Mouse (Mus musculus) hindbrain, embryonic 11.5 days (tissue): ENCODE results near the gene Gab1. TPM values are rescaled to one million over a fixed set of nuclear protein-coding genes. Genes with fewer than 3 reads are reported as not detected.

Source experiments
- ATAC-seq: fragments of 200-750 bp; cut with Nextera tagmentation; 2 replicates; pipeline ENCODE4 v1.8.0; 2017; ENCODE audit warnings: mild to moderate bottlenecking, moderate TSS enrichment, moderate library complexity; ENCODE audit not compliant: low FRiP score
- DNase-seq: peaks from one replicate; pipeline ENCODE4 v3.0.0-alpha.2; 2015; ENCODE audit warnings: low spot score
- H3K27ac ChIP-seq: fragments of 300-500 bp; sonication (generic); 2 replicates; pipeline ENCODE4 v1.5.1; 2014; ENCODE audit warnings: mild to moderate bottlenecking, low read depth, low read length
- H3K27me3 ChIP-seq: fragments of 300-500 bp; sonication (generic); 2 replicates; pipeline ENCODE4 v1.6.1; 2014; ENCODE audit warnings: mild to moderate bottlenecking, low read length, moderate library complexity, mixed read lengths; ENCODE audit not compliant: control insufficient read depth, insufficient read depth
- H3K36me3 ChIP-seq: fragments of 300-500 bp; sonication (generic); 2 replicates; pipeline ENCODE4 v1.6.1; 2014; ENCODE audit warnings: mild to moderate bottlenecking, low read length, moderate library complexity, mixed read lengths; ENCODE audit not compliant: control insufficient read depth, insufficient read depth
- H3K4me1 ChIP-seq: fragments of 300-500 bp; sonication (generic); replicated peaks from 2 replicates; pipeline ENCODE4 v1.6.1; 2014; ENCODE audit warnings: low read length, mixed read lengths; ENCODE audit not compliant: control insufficient read depth, insufficient read depth
- H3K4me2 ChIP-seq: fragments of 300-500 bp; sonication (generic); replicated peaks from 2 replicates; pipeline ENCODE4 v1.6.1; 2014; ENCODE audit warnings: mild to moderate bottlenecking, low read depth, low read length
- H3K4me3 ChIP-seq: fragments of 300-500 bp; sonication (generic); 2 replicates; pipeline ENCODE4 v1.5.1; 2014; ENCODE audit warnings: low read depth, low read length
- H3K9ac ChIP-seq: fragments of 300-500 bp; sonication (generic); 2 replicates; pipeline ENCODE4 v1.6.1; 2014; ENCODE audit warnings: low read depth, low read length
- H3K9me3 ChIP-seq: fragments of 300-500 bp; sonication (generic); 2 replicates; pipeline ENCODE4 v1.6.1; 2016; ENCODE audit warnings: low read length; ENCODE audit not compliant: control insufficient read depth
- WGBS: fragments of 180-500 bp; shearing (Covaris S2); extraction: QIAGEN DNeasy Blood & Tissue Kit; methylation state at CpG from one replicate; pipeline ENCODE4 v1.1.7; 2014; 5-methylcytosine and 5-hydroxymethylcytosine counted together
- polyA plus RNA-seq: library from polyadenylated mRNA; unstranded; fragments of >200 nt; fragmentation: Nextera tagmentation; extraction: Ambion mirVana; gene quantifications from 2 replicates; pipeline ENCODE4 v1.2.1, GENCODE M21; 2014

Gab1 gene
- polyA plus RNA-seq, 1 experiment from 2014 or later: 18.1 TPM

GRCm38 (mm10) chr8:80784559-80784958 is 95.8 kb downstream of the Gab1 start:
- no peaks in the 10 kb centered on the region for H3K27me3 ChIP-seq
- no peak for ATAC-seq
- H3K4me1 ChIP-seq: no peaks in the 10 kb centered on the region
- no peak overlapping the region for H3K27ac ChIP-seq
- no peaks in the 10 kb centered on the region for H3K9me3 ChIP-seq
- no peak overlapping the region for H3K4me2 ChIP-seq
- 0 out of 2 replicates have a peak, but pooled peaks cover 4% of the 10 kb centered on the region for H3K36me3 ChIP-seq
- no peak for DNase-seq
- WGBS: 91% methylated on average over 9 of the region's 9 CpGs
- H3K4me3 ChIP-seq: no peak overlapping the region
- no peak overlapping the region for H3K9ac ChIP-seq

GRCm38 (mm10) chr8:80783271-80783670 is 97.0 kb downstream of the Gab1 start:
- 95% methylated on average over 4 of the region's 4 CpGs for WGBS
- H3K27me3 ChIP-seq: no peaks in the 10 kb centered on the region
- H3K4me1 ChIP-seq: no peaks in the 10 kb centered on the region
- H3K36me3 ChIP-seq: no peaks in the 10 kb centered on the region
- ATAC-seq (no peak), DNase-seq (no peak)
- H3K4me3 ChIP-seq: no peak overlapping the region
- no peak overlapping the region for H3K9ac ChIP-seq
- H3K4me2 ChIP-seq: no peak overlapping the region
- H3K27ac ChIP-seq: no peak overlapping the region
- no peaks in the 10 kb centered on the region for H3K9me3 ChIP-seq

- ATAC-seq: no peak
- no peak for DNase-seq
- Histone ChIP-seq H3K27ac (no peak overlapping the region), H3K4me2 (no peak overlapping the region), H3K27me3 (no peaks in the 10 kb centered on the region), H3K36me3 (no peaks in the 10 kb centered on the region), H3K4me3 (no peak overlapping the region), H3K4me1 (no peaks in the 10 kb centered on the region), H3K9ac (no peak overlapping the region), H3K9me3 (no peaks in the 10 kb centered on the region)
- WGBS: 77% methylated on average over 10 of the region's 10 CpGs
These were observed 99.0 kb downstream of the Gab1 start for GRCm38 (mm10) chr8:80781338-80781737.

- no peak overlapping the region for H3K9ac ChIP-seq
- DNase-seq (no peak), ATAC-seq (no peak)
- no peaks in the 10 kb centered on the region for H3K27me3 ChIP-seq
- no peaks in the 10 kb centered on the region for H3K36me3 ChIP-seq
- H3K4me3 ChIP-seq: no peak overlapping the region
- H3K27ac ChIP-seq: no peak overlapping the region
- no peaks in the 10 kb centered on the region for H3K9me3 ChIP-seq
- H3K4me1 ChIP-seq: no peaks in the 10 kb centered on the region
- no peak overlapping the region for H3K4me2 ChIP-seq
- WGBS: 90% methylated on average over 4 of the region's 4 CpGs
These were observed 100.0 kb downstream of the Gab1 start for GRCm38 (mm10) chr8:80780271-80780670.

GRCm38 (mm10) chr8:80776436-80776835 is 103.9 kb downstream of the Gab1 start:
- no peak overlapping the region for H3K9ac ChIP-seq
- no peaks in the 10 kb centered on the region for H3K4me1 ChIP-seq
- WGBS: 69% methylated on average over 8 of the region's 8 CpGs
- no peak overlapping the region for H3K4me3 ChIP-seq
- ATAC-seq (0 out of 2 replicates have a peak, but pooled peaks have one; percentile 45), DNase-seq (no peak)
- H3K27me3 ChIP-seq: no peaks in the 10 kb centered on the region
- H3K36me3 ChIP-seq: no peaks in the 10 kb centered on the region
- H3K9me3 ChIP-seq: no peaks in the 10 kb centered on the region
- H3K4me2 ChIP-seq: no peak overlapping the region
- H3K27ac ChIP-seq: no peak overlapping the region

- WGBS: 93% methylated on average over 4 of the region's 4 CpGs
- no peak overlapping the region for H3K4me3 ChIP-seq
- no peak overlapping the region for H3K9ac ChIP-seq
- H3K9me3 ChIP-seq: no peaks in the 10 kb centered on the region
- no peak overlapping the region for H3K4me2 ChIP-seq
- H3K27ac ChIP-seq: no peak overlapping the region
- ATAC-seq (no peak), DNase-seq (no peak)
- no peaks in the 10 kb centered on the region for H3K36me3 ChIP-seq
- no peaks in the 10 kb centered on the region for H3K4me1 ChIP-seq
- no peaks in the 10 kb centered on the region for H3K27me3 ChIP-seq
These were observed 107.4 kb downstream of the Gab1 start for GRCm38 (mm10) chr8:80772732-80773460.

GRCm38 (mm10) chr8:80768451-80768850 is 111.9 kb downstream of the Gab1 start:
- no peaks in the 10 kb centered on the region for H3K4me1 ChIP-seq
- no peak overlapping the region for H3K4me2 ChIP-seq
- H3K9me3 ChIP-seq: no peaks in the 10 kb centered on the region
- no peak for DNase-seq
- H3K27me3 ChIP-seq: no peaks in the 10 kb centered on the region
- no peak overlapping the region for H3K9ac ChIP-seq
- no peaks in the 10 kb centered on the region for H3K36me3 ChIP-seq
- 93% methylated on average over 6 of the region's 6 CpGs for WGBS
- no peak overlapping the region for H3K4me3 ChIP-seq
- no peak for ATAC-seq
- no peak overlapping the region for H3K27ac ChIP-seq

- Histone ChIP-seq H3K4me2 (no peak overlapping the region), H3K9ac (no peak overlapping the region), H3K9me3 (no peaks in the 10 kb centered on the region), H3K4me1 (no peaks in the 10 kb centered on the region), H3K36me3 (no peaks in the 10 kb centered on the region), H3K27me3 (no peaks in the 10 kb centered on the region), H3K27ac (no peak overlapping the region), H3K4me3 (no peak overlapping the region)
- 32% methylated on average over 9 of the region's 9 CpGs for WGBS
- DNase-seq (peak; percentile 93), ATAC-seq (peak; percentile 75)
These were observed 127.2 kb downstream of the Gab1 start for GRCm38 (mm10) chr8:80753017-80753715.

GRCm38 (mm10) chr8:80752429-80752828 is 127.9 kb downstream of the Gab1 start:
- DNase-seq (no peak), ATAC-seq (no peak)
- Histone ChIP-seq H3K27me3 (no peaks in the 10 kb centered on the region), H3K4me1 (no peaks in the 10 kb centered on the region), H3K9me3 (no peaks in the 10 kb centered on the region), H3K9ac (no peak overlapping the region), H3K4me2 (no peak overlapping the region), H3K27ac (no peak overlapping the region), H3K4me3 (no peak overlapping the region), H3K36me3 (no peaks in the 10 kb centered on the region)
- 68% methylated on average over 7 of the region's 7 CpGs for WGBS
